Mouse (Mus musculus): ENCODE measurements around the gene Defb15. TPM values are rescaled to one million over a fixed set of nuclear protein-coding genes. Genes with fewer than 3 reads are reported as not detected.

Gene Defb15
- polyA plus RNA-seq, 1 experiment: not detected

DNA sequence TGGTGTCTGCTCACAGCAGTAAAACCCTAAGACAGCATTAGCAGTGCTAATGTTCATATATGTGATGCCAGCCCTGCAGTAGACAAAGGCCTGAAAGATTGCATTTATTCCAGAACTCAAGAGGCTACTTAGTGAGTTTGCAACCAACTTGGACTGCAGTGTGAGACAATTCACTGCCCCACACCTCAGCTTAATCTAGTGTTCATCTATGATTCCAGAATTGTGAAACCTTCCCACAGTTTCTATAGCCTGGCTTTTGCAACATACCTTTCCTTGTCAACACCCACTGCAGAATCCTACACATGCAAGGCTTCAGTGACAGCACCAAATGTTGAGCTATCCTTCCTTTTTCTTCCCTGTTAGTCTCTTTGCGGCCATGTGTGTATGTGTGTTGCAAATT, 34.1 kb upstream of the Defb15 start:
- TF ChIP-seq SRF (IDR thresholded peaks at IDR 0.05; ENCODE audit: control insufficient read depth, insufficient read length, low read depth): no peak
- no peak for TF ChIP-seq MYOD1 (IDR thresholded peaks at IDR 0.05; ENCODE audit: control insufficient read depth in 1 of 3, insufficient read length in 2 of 3, low read depth in 2 of 3)
- no peak for TF ChIP-seq USF1 (IDR thresholded peaks at IDR 0.05; ENCODE audit: low read depth)
- TF ChIP-seq MYOG (IDR thresholded peaks at IDR 0.05; ENCODE audit: control insufficient read depth in 1 of 3, insufficient read depth in 1 of 3, insufficient read length in 2 of 3, low read depth in 2 of 3): no peak
- no peak for TF ChIP-seq POLR2A (IDR thresholded peaks at IDR 0.05; ENCODE audit: insufficient read length, low read depth)
- no peak for TF ChIP-seq TCF3 (IDR thresholded peaks at IDR 0.05; ENCODE audit: insufficient read length, low read depth)
- no peak for TF ChIP-seq E2F4 (IDR thresholded peaks at IDR 0.05; ENCODE audit: insufficient read depth)
- TF ChIP-seq CEBPB (IDR thresholded peaks at IDR 0.05; ENCODE audit: insufficient read depth, poor library complexity, severe bottlenecking): no peak
- H3K79me2 ChIP-seq (ENCODE audit: control insufficient read depth, insufficient read depth): no peaks in the 10 kb centered on the region

DNA sequence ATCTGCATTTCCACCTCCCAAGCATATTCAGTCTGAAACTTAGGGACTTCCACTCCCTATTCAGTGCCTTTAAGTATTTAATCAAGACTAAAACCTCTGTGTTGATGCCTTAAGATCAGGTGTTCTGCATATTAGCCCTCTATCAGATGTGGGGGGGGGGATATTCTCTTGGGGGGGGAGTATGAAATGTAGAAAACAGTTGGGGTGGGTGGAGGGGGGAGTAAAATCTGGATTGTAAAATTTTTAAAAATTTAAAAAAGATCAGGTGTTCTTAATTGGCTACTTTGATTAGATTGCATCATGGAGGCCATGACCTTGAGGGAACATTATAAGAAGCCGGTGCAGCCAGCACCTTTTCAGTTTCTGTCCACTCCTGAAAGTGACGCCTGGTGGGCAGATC, 25.9 kb upstream of the Defb15 start, which contains the start of gene Fam90a1a:
Gene Fam90a1a, plus strand, starts transcription at position 301 of the 400 bp plus-strand sequence.
- Histone ChIP-seq H3K27me3 (ENCODE audit: control insufficient read depth, insufficient read depth, insufficient read length) (no peaks in the 10 kb centered on the region), H3K79me2 (ENCODE audit: control insufficient read depth, insufficient read depth) (no peaks in the 10 kb centered on the region), H3K36me3 (ENCODE audit: control insufficient read depth, insufficient read depth) (no peaks in the 10 kb centered on the region), H3K4me2 (ENCODE audit: low read depth) (no peak within 1 kb of the TSS), H3K4me3 (no peak within 1 kb of the TSS), H3ac (ENCODE audit: control insufficient read depth, insufficient read length) (no peak within 1 kb of the TSS)
- TF ChIP-seq REST (IDR thresholded peaks at IDR 0.05; ENCODE audit: insufficient read depth, insufficient read length) (no peak), MAX (IDR thresholded peaks at IDR 0.05; ENCODE audit: low read depth) (no peak), TCF12 (IDR thresholded peaks at IDR 0.05; ENCODE audit: insufficient read depth, poor library complexity, severe bottlenecking) (no peak), SRF (IDR thresholded peaks at IDR 0.05; ENCODE audit: control insufficient read depth, insufficient read length, low read depth) (no peak)

More for the DNA sequence above, 34.1 kb upstream of the Defb15 start:
- Histone ChIP-seq H3K4me3 (no peak overlapping the region), H3K27me3 (ENCODE audit: control insufficient read depth, insufficient read depth, insufficient read length) (no peaks in the 10 kb centered on the region), H3ac (ENCODE audit: control insufficient read depth, insufficient read length) (no peak overlapping the region), H3K36me3 (ENCODE audit: control insufficient read depth, insufficient read depth) (no peaks in the 10 kb centered on the region), H3K4me2 (ENCODE audit: low read depth) (no peak overlapping the region)

DNA sequence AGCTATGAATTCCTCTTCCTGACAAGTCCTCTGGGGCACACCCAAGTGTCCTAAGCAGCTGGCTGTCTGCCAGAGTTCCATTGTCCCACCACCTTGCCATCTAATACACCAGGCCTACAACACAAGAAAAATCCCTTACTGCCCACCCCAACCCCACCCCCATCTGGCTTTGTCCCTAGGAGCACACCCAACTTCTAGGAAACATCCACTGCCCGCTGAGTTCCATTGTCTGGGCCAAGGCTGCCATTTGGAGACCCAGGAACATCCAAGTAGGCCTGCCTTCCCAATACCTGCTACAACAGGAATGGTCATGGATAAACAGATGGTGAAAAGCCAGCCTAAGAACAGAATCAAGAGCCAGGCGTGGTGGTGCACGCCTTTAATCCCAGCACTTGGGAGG, 23.8 kb upstream of the Defb15 start:
- no peaks in the 10 kb centered on the region for H3K36me3 ChIP-seq (ENCODE audit: control insufficient read depth, insufficient read depth)
- no peak overlapping the region for H3K4me3 ChIP-seq
- no peak overlapping the region for H3K4me2 ChIP-seq (ENCODE audit: low read depth)
- TF ChIP-seq REST (IDR thresholded peaks at IDR 0.05; ENCODE audit: insufficient read depth, insufficient read length) (no peak), POLR2AphosphoS2 (IDR thresholded peaks at IDR 0.05; ENCODE audit: insufficient read length, low read depth) (no peak), MYOG (IDR thresholded peaks at IDR 0.05; ENCODE audit: control insufficient read depth in 1 of 3, insufficient read depth in 1 of 3, insufficient read length in 2 of 3, low read depth in 2 of 3) (no peak), CEBPB (IDR thresholded peaks at IDR 0.05; ENCODE audit: insufficient read depth, poor library complexity, severe bottlenecking) (no peak), MYOD1 (IDR thresholded peaks at IDR 0.05; ENCODE audit: control insufficient read depth in 1 of 3, insufficient read length in 2 of 3, low read depth in 2 of 3) (no peak), TCF12 (IDR thresholded peaks at IDR 0.05; ENCODE audit: insufficient read depth, poor library complexity, severe bottlenecking) (no peak), E2F4 (IDR thresholded peaks at IDR 0.05; ENCODE audit: insufficient read depth) (no peak), TCF3 (IDR thresholded peaks at IDR 0.05; ENCODE audit: insufficient read length, low read depth) (no peak), USF1 (IDR thresholded peaks at IDR 0.05; ENCODE audit: low read depth) (no peak), SRF (IDR thresholded peaks at IDR 0.05; ENCODE audit: control insufficient read depth, insufficient read length, low read depth) (no peak), POLR2A (IDR thresholded peaks at IDR 0.05; ENCODE audit: insufficient read length, low read depth) (no peak), MAX (IDR thresholded peaks at IDR 0.05; ENCODE audit: low read depth) (no peak)
- H3ac ChIP-seq (ENCODE audit: control insufficient read depth, insufficient read length): no peak overlapping the region
- H3K79me2 ChIP-seq (ENCODE audit: control insufficient read depth, insufficient read depth): no peaks in the 10 kb centered on the region
- no peaks in the 10 kb centered on the region for H3K27me3 ChIP-seq (ENCODE audit: control insufficient read depth, insufficient read depth, insufficient read length)

DNA sequence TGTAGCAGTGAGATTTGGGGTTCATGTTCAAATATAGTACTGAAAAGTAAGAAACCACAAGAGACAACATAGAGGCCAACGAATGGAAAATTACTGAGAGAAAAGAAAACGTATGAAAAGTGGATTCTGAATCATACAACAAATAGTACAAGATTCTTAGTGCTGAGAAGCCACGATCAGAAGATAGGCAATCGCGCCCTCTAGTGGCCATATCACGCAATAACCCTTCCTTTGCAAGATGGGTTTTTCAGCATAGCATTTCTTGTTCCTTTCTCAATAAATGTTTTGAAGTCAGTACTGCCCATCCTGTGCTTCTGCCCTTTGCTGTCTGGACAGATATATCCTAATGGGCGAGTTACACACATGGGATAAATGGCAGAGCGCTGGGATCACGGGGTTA, 22.8 kb upstream of the Defb15 start:
- TF ChIP-seq SRF (IDR thresholded peaks at IDR 0.05; ENCODE audit: control insufficient read depth, insufficient read length, low read depth): no peak
- no peak for TF ChIP-seq POLR2AphosphoS2 (IDR thresholded peaks at IDR 0.05; ENCODE audit: insufficient read length, low read depth)
- TF ChIP-seq TCF12 (IDR thresholded peaks at IDR 0.05; ENCODE audit: insufficient read depth, poor library complexity, severe bottlenecking): no peak
- no peak for TF ChIP-seq REST (IDR thresholded peaks at IDR 0.05; ENCODE audit: insufficient read depth, insufficient read length)
- TF ChIP-seq MYOG (IDR thresholded peaks at IDR 0.05; ENCODE audit: control insufficient read depth in 1 of 3, insufficient read depth in 1 of 3, insufficient read length in 2 of 3, low read depth in 2 of 3): no peak
- no peak for TF ChIP-seq USF1 (IDR thresholded peaks at IDR 0.05; ENCODE audit: low read depth)
- TF ChIP-seq MYOD1 (IDR thresholded peaks at IDR 0.05; ENCODE audit: control insufficient read depth in 1 of 3, insufficient read length in 2 of 3, low read depth in 2 of 3): no peak
- no peak for TF ChIP-seq TCF3 (IDR thresholded peaks at IDR 0.05; ENCODE audit: insufficient read length, low read depth)
- no peak for TF ChIP-seq POLR2A (IDR thresholded peaks at IDR 0.05; ENCODE audit: insufficient read length, low read depth)
- Histone ChIP-seq H3ac (ENCODE audit: control insufficient read depth, insufficient read length) (no peak overlapping the region), H3K79me2 (ENCODE audit: control insufficient read depth, insufficient read depth) (no peaks in the 10 kb centered on the region), H3K4me3 (no peak overlapping the region), H3K27me3 (ENCODE audit: control insufficient read depth, insufficient read depth, insufficient read length) (no peaks in the 10 kb centered on the region), H3K4me2 (ENCODE audit: low read depth) (no peak overlapping the region), H3K36me3 (ENCODE audit: control insufficient read depth, insufficient read depth) (no peaks in the 10 kb centered on the region)

DNA sequence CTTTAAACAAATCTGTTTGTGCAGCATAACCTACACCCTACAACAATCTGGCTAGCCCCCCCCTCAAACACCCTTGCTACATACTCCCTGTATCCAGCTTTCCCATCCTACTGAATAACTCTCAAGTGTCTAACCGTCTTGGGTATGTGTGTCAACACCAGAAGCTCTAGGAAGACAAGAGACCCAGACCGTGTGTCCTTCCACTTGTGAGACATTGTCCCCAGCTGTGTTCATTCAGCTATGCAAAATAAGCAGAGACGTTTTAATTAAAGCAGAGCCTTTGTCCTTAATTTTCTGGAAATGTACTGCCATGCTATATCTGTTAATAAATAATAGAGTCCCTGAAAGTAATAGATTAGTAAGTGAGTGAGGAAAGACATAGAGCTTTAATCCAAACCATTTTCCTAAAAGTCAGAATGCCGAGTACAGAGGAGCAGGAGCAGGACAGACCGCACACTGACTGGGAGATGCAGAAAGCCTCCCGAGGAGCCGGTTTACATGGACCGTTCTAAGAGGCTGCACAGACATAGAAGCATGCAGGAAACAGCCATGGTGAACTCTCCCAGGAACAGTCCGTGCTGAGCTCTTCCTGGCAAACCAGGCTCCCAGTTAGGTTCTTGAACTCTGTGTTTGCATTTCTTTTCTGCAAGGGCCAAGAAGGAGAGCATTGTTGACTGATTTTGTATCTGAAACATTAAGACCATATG, 15.0 kb upstream of the Defb15 start:
- Histone ChIP-seq H3K4me2 (ENCODE audit: low read depth) (no peak overlapping the region), H3K36me3 (ENCODE audit: control insufficient read depth, insufficient read depth) (no peaks in the 10 kb centered on the region), H3K27me3 (ENCODE audit: control insufficient read depth, insufficient read depth, insufficient read length) (no peaks in the 10 kb centered on the region), H3K79me2 (ENCODE audit: control insufficient read depth, insufficient read depth) (no peaks in the 10 kb centered on the region), H3ac (ENCODE audit: control insufficient read depth, insufficient read length) (no peak overlapping the region), H3K4me3 (no peak overlapping the region)
- TF ChIP-seq REST (IDR thresholded peaks at IDR 0.05; ENCODE audit: insufficient read depth, insufficient read length) (no peak), TCF12 (IDR thresholded peaks at IDR 0.05; ENCODE audit: insufficient read depth, poor library complexity, severe bottlenecking) (no peak), MYOG (IDR thresholded peaks at IDR 0.05; ENCODE audit: control insufficient read depth in 1 of 3, insufficient read depth in 1 of 3, insufficient read length in 2 of 3, low read depth in 2 of 3) (no peak), MAX (IDR thresholded peaks at IDR 0.05; ENCODE audit: low read depth) (no peak), POLR2A (IDR thresholded peaks at IDR 0.05; ENCODE audit: insufficient read length, low read depth) (no peak), USF1 (IDR thresholded peaks at IDR 0.05; ENCODE audit: low read depth) (no peak), MYOD1 (IDR thresholded peaks at IDR 0.05; ENCODE audit: control insufficient read depth in 1 of 3, insufficient read length in 2 of 3, low read depth in 2 of 3) (no peak), E2F4 (IDR thresholded peaks at IDR 0.05; ENCODE audit: insufficient read depth) (no peak), SRF (IDR thresholded peaks at IDR 0.05; ENCODE audit: control insufficient read depth, insufficient read length, low read depth) (no peak), TCF3 (IDR thresholded peaks at IDR 0.05; ENCODE audit: insufficient read length, low read depth) (no peak), POLR2AphosphoS2 (IDR thresholded peaks at IDR 0.05; ENCODE audit: insufficient read length, low read depth) (no peak), CEBPB (IDR thresholded peaks at IDR 0.05; ENCODE audit: insufficient read depth, poor library complexity, severe bottlenecking) (no peak)

Data from myocyte (in vitro differentiated cells).